Mouse (Mus musculus) kidney, adult 2 months (tissue): ENCODE measurements around the gene Wdr66.

Experiments used
- CTCF ChIP-seq: fragments of 200-500 bp; conservative IDR thresholded peaks from 2 replicates; pipeline ENCODE4 v1.5.1; 2011; ENCODE audit warnings: low read depth, mild to moderate bottlenecking, control low read depth, low read length, moderate library complexity, mixed read lengths; ENCODE audit not compliant: insufficient read depth, insufficient read length
- POLR2A ChIP-seq: fragments of 200-500 bp; IDR thresholded peaks from one replicate; pipeline ENCODE4 v1.6.1; 2011; ENCODE audit warnings: low read depth, low read length, control low read depth

DNA sequence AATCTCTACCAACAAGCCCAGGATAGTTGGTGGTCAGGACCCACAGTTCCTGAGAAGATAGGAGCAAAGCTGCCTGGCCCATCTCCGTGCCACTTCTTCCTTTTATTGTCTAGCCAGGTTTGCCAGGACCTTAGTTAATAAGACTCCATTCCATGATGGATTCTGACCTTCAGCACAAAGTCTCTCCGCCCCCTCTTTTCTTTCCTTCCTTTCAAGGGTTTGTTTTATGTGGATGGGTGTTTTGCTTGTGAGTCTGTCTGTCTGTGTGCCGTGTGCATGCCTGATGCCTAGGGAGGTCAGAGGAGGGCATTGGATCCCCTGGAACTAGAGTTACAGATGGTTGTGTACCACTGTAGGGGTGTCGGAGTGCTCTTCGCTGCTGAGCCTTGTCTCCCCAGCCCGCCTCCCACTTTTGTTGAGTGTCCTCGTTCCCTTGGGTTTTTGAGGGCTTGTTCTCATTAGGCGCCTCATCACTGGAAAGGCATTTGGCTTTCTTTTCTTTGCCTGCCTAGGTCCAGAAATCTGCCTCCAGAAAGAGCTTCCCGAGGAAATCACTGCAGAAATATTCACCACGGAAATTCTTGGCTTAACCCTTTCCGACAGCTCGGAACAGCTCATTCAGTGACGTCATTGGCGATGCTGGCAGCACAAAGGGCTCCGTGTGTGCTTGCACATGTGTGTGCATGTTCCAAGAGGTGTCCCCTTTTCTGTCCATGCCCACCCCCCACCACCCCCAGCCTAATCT, 74.3 kb downstream of the Wdr66 start:
- TF ChIP-seq CTCF (no peak), POLR2A (no peak)
